9 mouse cellular contexts compared by ENCODE assay signal in genomic region chr7:4631031-4631430, GRCm38 (mm10). TPM values are rescaled to one million over a fixed set of nuclear protein-coding genes. Genes with fewer than 3 reads are reported as not detected.
DNase-seq lines count a peak whose midpoint lies in the region; ATAC-seq and TF ChIP-seq lines count a peak whose summit lies in the region.
"Had no signal": no experiment of that assay in that cellular context is flagged by ENCODE, and none has a peak within 500 bp of the region (broad histone marks: within the 10 kb centered on the region; RNA-seq: fewer than 3 reads in every experiment).

Gene Tmem86b, minus strand, starts transcription at chr7:4631422.

- ATAC-seq in megakaryocyte, adult 5-6 weeks (ENCODE audit: poor library complexity, severe bottlenecking): no peak
- no peak for ATAC-seq in cerebellum, adult (ENCODE audit: insufficient number of reproducible peaks, low FRiP score, low TSS enrichment)

- no peak for TF ChIP-seq CTCF in brain, embryonic 14.5 days (IDR thresholded peaks at IDR 0.05; ENCODE audit: borderline replicate concordance, extremely low read depth, insufficient read depth, insufficient read length)

- H3K27me3 ChIP-seq in heart, embryonic 10.5 days (ENCODE audit: insufficient read depth, poor library complexity, severe bottlenecking): no peaks in the 10 kb centered on the region

- H3K4me3 ChIP-seq in heart, embryonic 10.5 days: peak within 1 kb of the TSS; percentile 15; the same call in 1 of the 2 replicates

- no peak for TF ChIP-seq POLR2A in brain, embryonic 14.5 days (IDR thresholded peaks at IDR 0.05; ENCODE audit: borderline replicate concordance, extremely low read depth, insufficient read depth, insufficient read length, poor library complexity, severe bottlenecking)

- 0 out of 2 replicates have a peak, but pooled peaks cover 3% of the 10 kb centered on the region for H3K4me1 ChIP-seq in heart, embryonic 10.5 days

- DNase-seq in heart, embryonic 10.5 days (ENCODE audit: low spot score): no peak
- DNase-seq in heart, postnatal 4 days: no peak
- DNase-seq in brain, embryonic 14.5 days (ENCODE audit: low read depth): no peak
- DNase-seq in kidney, postnatal 25 days: peak; percentile 79 to 89
- no peak for DNase-seq in cerebellum, postnatal 25 days
- no peak for DNase-seq in ovary, postnatal 36 days (ENCODE audit: low spot score)
- DNase-seq: lung, embryonic 14.5 days had no signal

- no peaks in the 10 kb centered on the region for H3K9me3 ChIP-seq in heart, embryonic 10.5 days

- WGBS in heart, embryonic 10.5 days: 82% methylated on average over 4 of the region's 4 CpGs

- H3K36me3 ChIP-seq in heart, embryonic 10.5 days: peaks cover 76% of the 10 kb centered on the region

- H3K27ac ChIP-seq in heart, embryonic 10.5 days: 0 out of 2 replicates have a peak within 1 kb of the TSS, but pooled peaks have one; percentile 77

RNA-seq across cellular contexts. Expression of gene Tmem86b, which starts in this region (rescaled TPM):
- 2.8 and 4.4 TPM in 2 replicates for polyA plus RNA-seq in heart, embryonic 10.5 days (2016; fragmentation: Nextera tagmentation; extraction: Ambion mirVana)
- total RNA-seq in heart, postnatal 4 days (2021): 1 to 10 TPM; 6.6 to 8.5 TPM
- 55.9 and 89.5 TPM in 2 replicates for polyA plus RNA-seq in brain, embryonic 14.5 days (2012; rRNA removed)
- 8.9 and 10.7 TPM in 2 replicates for total RNA-seq in megakaryocyte, adult 5-6 weeks (2015)
- 13.6 and 22.1 TPM in 2 replicates for total RNA-seq in megakaryocyte, adult 5-6 weeks (2017)

Comparison
In these comparisons a context has a peak if more than half of its experiments do, and no peak if none do; other contexts are left out.
1. RNA of gene Tmem86b (polyA plus RNA-seq): 55.9 to 89.5 TPM in brain, embryonic 14.5 days; 2.8 to 4.4 TPM in heart, embryonic 10.5 days; every median in the first group is over 10 times any median in the second.
2. DNase-seq: peak in kidney, postnatal 25 days (2 of 2); none in heart, embryonic 10.5 days (single experiment), heart, postnatal 4 days (single experiment), brain, embryonic 14.5 days (single experiment), cerebellum, postnatal 25 days (0 of 2) and ovary, postnatal 36 days (single experiment).